Mouse (Mus musculus) adrenal gland, postnatal 14 days (tissue): ENCODE measurements at regions not wholly inside any gene's neighbourhood (a gene's known extent, or its start where the extent isn't known, plus 50 kb on each side); places are given as distances from the start of the nearest gene placed in this dataset.
"Not testable (repeated sequence)": the region's sequence is repeated elsewhere in the genome, so short reads cannot be mapped to it uniquely, and the experiment has no call there.

Source experiments
- DNase-seq: peaks from one replicate; pipeline ENCODE4 v3.0.0; 2021; ENCODE audit warnings: mixed read lengths

GRCm38 (mm10) chr1:59403831-59404547 is 78.2 kb upstream of the Fzd7 start:
- DNase-seq = no peak

- DNase-seq = no peak
Observed at GRCm38 (mm10) chr1:59405370-59405769, 76.9 kb upstream of the Fzd7 start.

GRCm38 (mm10) chr1:59406741-59407306 is 75.4 kb upstream of the Fzd7 start:
- no peak for DNase-seq

GRCm38 (mm10) chr1:59409585-59410160 is 72.6 kb upstream of the Fzd7 start:
- peak; percentile 27 for DNase-seq

- no peak for DNase-seq
Observed at GRCm38 (mm10) chr1:59413264-59413663, 69.0 kb upstream of the Fzd7 start.

- no peak for DNase-seq
Observed at GRCm38 (mm10) chr1:59414401-59415210, 67.6 kb upstream of the Fzd7 start.

- DNase-seq = no peak
Observed at GRCm38 (mm10) chr1:59415733-59416312, 66.4 kb upstream of the Fzd7 start.

GRCm38 (mm10) chr1:59417317-59417716 is 64.9 kb upstream of the Fzd7 start:
- DNase-seq = no peak

- no peak for DNase-seq
Observed at GRCm38 (mm10) chr1:59417962-59418361, 64.3 kb upstream of the Fzd7 start.

GRCm38 (mm10) chr1:59418748-59419147 is 63.5 kb upstream of the Fzd7 start:
- DNase-seq = no peak

GRCm38 (mm10) chr1:59422981-59423941 is 59.0 kb upstream of the Fzd7 start:
- no peak for DNase-seq

- DNase-seq = not testable (repeated sequence)
Observed at GRCm38 (mm10) chr1:59425771-59426170, 56.5 kb upstream of the Fzd7 start.

- DNase-seq = no peak
Observed at GRCm38 (mm10) chr1:59426346-59427203, 55.6 kb upstream of the Fzd7 start.

- no peak for DNase-seq
Observed at GRCm38 (mm10) chr1:59427204-59427557, 55.0 kb upstream of the Fzd7 start.

GRCm38 (mm10) chr1:59429289-59429688 is 52.9 kb upstream of the Fzd7 start:
- DNase-seq = no peak

GRCm38 (mm10) chr1:59430234-59430633 is 52.0 kb upstream of the Fzd7 start:
- DNase-seq = no peak

- no peak for DNase-seq
Observed at GRCm38 (mm10) chr1:59430886-59431486, 51.2 kb upstream of the Fzd7 start.
